Mouse (Mus musculus) heart, postnatal 14 days (tissue): Measurements from ENCODE around the gene Gm7694. TPM values are rescaled to one million over a fixed set of nuclear protein-coding genes. Genes with fewer than 3 reads are reported as not detected.
A peak's percentile ranks its signal among the peaks of the same experiment; 100 is the strongest.

Experiments used
- DNase-seq, 2 experiments: peaks; one replicate each; pipeline ENCODE4 v3.0.0; 2021 to 2022
- intact Hi-C: fragments of 180-260 bp; cut with DNase I; formaldehyde crosslinking; loops from one replicate; pipeline ENCODE4 v1.15.1; 2025
- total RNA-seq, 2 experiments: library from RNA; stranded (reverse); gene quantifications; 2 replicates each; pipeline ENCODE4 v1.2.3; 2021

The Gm7694 gene
- total RNA-seq, 2 experiments from 2014 or later = 8.2 to 8.6 TPM

DNA sequence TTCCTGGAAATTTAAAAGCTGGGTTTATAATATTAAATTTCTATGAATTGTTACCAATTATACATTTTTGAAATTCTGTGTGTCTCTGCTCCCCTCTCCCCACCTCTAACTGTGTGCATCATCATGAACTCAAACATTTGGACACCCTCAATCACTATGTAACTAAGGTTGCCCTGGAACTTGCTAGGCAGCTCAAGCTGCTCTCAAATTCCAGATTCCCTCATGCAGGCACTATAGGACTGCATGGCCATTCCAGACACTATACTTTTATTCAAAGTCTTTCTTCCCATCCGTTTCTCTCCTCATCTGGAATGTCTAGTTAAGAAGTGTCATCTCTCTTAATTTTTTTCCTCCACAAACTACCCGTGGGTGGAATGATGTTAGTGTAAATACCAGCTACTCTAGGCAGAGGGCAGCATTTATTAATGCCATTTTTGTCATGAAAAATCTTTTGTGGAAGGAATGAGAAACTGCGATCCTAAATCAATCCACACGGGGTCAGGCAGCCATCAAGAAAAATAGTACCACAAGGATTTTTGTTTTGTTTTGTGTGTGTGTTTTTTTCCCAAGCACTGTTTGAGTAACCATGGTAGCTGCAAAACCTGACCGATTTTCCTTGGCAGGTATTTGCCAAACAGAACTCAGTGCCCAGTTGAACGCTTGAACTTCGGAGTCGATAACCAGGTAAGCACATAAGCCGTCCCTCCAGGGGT lies 13.7 kb downstream of the Gm7694 start:
- intact Hi-C loops = loop anchor here (1.0 kb wide), 1 partner anchor 321 kb away; no protein-coding TSS in a partner anchor
- peak; percentile 16 to 54 for DNase-seq

DNA sequence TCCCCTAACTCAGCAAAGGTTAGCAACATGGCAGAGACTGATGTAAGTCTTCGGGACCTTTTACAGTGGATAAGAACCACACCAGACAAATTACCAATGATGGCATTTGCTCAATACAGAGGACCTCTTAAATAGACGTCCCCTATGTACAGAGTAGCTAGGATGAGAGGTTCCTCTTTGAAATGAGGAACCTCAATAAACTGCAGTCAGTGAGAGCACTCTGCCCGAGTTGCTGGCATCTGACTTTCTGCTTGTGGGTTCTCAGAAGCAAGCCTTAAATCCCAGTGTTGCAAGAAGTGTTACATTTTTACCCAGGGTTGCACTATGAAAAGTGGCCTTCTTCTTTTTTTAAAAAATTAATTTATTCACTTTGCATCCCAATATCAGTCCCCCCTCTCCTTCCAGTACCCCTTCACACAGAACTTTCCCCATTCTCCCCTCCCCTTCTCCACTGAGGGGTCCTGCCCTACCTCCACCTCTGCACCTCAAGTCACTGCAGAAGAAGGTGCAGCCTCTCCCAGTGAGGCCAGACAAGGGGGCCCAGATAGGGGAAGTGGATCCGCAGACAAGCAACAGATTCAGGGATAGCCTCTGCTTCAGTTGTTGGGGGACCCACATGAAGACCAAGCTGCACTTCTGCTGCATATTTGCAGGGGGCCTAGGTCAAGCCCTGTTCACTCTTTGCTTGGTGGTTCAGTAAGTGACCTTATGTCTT lies 23.6 kb downstream of the Gm7694 start:
- intact Hi-C loops = no loop called here
- DNase-seq = no peak

DNA sequence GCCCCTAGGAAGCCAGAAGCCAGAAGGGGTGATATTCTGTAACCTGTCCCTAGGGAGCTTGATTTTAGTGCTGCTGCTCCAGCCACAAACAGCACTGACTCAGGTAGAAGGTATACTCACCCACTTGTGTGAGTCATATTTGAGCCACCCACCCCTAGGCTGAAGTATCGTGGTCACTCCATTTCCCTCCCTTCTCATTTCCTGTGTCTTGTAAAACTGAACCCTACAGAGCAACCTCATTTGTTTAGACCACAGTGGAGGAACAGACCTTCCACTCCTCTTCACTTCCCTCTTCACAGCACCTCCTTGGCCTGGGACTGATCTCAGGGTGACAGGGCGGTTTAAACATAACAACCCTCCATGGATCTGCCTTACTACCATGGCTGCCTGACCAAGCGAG lies 29.1 kb downstream of the Gm7694 start, which contains the start of gene Sh2d1b1:
Gene Sh2d1b1 (plus strand): TSS at position 305 of the 400 bp plus-strand sequence.
- intact Hi-C loops = no loop called here
- no peak for DNase-seq

DNA sequence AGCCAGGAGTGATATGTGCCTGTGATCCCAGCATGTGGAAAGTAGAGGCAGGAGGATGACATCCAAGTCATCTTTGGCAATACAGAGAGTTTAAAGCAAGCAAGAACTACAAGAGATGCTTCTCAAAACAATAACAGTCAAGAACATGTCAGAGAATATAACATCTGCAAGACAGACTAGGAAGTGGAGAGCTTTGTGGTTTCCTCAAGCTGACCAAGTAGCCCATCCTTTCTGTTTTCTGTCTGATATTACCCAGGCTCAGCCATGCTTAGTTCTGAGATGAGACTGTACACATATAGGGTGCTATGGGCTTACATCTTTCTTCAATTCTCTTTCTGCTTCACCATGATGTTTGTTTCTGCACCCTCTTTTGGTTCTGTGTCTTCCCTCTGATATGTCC lies 32.9 kb downstream of the Gm7694 start:
- DNase-seq = no peak
- intact Hi-C loops = no loop called here

DNA sequence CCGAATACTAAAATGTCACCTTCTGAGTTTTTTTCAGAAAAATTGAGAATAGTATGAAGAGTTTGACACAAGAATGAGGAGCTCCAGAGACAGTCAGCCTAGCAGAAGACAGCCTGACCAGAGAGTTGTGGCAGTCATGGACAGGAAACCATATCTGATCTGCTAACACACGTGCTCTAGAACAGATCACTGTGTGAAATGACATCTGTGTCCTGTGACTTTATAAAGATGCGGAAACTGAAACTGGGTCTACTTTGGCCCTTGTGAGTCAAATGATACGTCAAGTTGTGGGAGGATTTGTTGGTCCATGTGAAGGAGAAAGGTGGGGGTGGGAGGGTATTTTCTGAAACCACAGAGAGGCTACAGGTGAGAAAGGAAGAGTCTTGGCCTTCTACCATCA lies 35.4 kb downstream of the Gm7694 start:
- intact Hi-C loops = no loop called here
- DNase-seq = no peak

DNA sequence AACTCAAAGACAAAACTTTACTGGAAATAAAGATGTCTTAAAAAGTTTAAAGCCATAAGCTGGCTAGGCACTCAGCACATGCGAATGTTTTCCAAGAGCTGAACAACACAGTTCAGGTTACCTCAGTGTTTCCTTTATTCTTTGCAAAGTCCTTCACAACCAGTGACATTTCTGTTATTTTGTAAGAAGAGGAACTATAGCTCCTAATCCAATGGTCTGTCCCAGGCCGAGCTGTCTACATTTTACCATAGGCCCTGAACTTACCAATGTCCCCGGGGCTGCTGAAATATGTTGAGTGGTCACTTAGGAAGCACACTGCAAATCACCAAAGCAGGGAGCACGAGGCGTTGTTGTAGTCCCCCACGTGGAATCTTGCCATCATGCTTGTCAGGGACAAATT lies 35.9 kb downstream of the Gm7694 start:
- intact Hi-C loops = no loop called here
- DNase-seq = no peak

DNA sequence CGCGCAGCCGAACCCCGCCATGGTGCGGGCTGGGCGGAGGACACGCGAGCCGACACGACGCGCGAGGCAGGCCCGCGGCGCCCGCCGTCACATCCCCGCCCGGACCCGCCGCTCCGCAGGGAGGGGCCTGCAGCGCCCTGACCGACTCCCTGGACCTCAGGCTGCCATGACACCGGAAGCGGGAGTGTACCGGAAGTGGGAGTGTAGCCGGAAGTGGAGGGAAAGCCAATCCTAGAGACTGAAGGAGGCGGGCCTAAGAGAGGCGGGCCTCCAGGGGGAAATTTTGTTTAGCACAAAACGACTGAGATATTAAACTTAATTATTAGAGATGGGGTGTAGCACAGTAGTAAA lies 50.6 kb downstream of the Gm7694 start:
- intact Hi-C loops = no loop called here
- DNase-seq = peak; percentile 79 to 89

DNA sequence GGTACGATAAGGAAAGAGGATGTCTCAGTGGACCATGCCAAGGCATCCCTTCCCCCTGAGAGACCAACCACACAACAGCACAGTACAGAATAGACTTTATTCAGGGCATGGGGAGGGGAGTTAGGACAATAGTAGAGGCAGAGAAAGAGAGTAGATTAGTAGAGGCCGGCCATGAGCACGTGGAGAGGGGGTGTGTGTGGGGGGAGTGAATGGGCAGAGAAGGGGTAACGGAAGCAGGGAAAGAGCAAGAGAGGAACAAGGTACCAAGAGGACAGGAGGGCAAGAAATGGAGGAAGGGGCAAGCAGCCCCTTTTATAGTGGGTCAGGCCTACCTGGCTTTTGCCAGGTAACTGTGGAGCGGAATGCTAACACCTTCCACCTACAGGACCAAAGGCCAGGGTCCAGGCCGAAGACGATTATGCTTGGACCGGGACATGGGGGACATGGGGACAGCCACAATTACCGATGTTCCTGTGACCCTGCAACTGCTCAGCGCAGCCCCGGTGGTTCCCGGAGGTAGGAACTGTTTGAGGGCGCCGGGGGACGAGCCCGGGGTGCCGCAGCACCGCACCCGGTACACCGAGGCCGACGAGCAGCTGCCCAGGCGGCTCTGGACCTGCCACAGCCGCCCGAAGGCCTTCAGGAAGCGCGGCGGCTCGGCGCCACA lies 51.1 kb downstream of the Gm7694 start:
- intact Hi-C loops = no loop called here
- no peak for DNase-seq

Other genes with a start within 250 kb of the Gm7694 start
- 10 to 100 TPM; 25.3 to 26.8 TPM for gene Ddr2, start 195.6 kb downstream of the Gm7694 start, total RNA-seq
- 10 to 100 TPM; 49.1 to 55.4 TPM for gene Uap1, start 131.4 kb downstream of the Gm7694 start, total RNA-seq
- gene Uhmk1, start 90.9 kb downstream of the Gm7694 start, total RNA-seq = 10 to 100 TPM; 19.9 to 23.2 TPM
- not detected for gene Sh2d1b2, start 73.6 kb downstream of the Gm7694 start, total RNA-seq
- under 1 TPM in 1 of 2 experiments, not detected in 1; 0.10 TPM for gene Sh2d1b1, start 29.0 kb downstream of the Gm7694 start, total RNA-seq
- gene Spata46, start 2.5 kb upstream of the Gm7694 start, total RNA-seq = not detected